Mouse (Mus musculus) gastrocnemius, postnatal 10 days (tissue): ENCODE results near the gene Eppin. TPM values are rescaled to one million over a fixed set of nuclear protein-coding genes. Genes with fewer than 3 reads are reported as not detected.

Source experiments
- DNase-seq: peaks from one replicate; pipeline ENCODE4 v3.0.0; 2021; ENCODE audit warnings: mixed read lengths
- total RNA-seq, 2 experiments: library from RNA; stranded (reverse); gene quantifications; 2 replicates each; pipeline ENCODE4 v1.2.3; 2021

The Eppin gene
- total RNA-seq, 2 experiments from 2014 or later: not detected

- DNase-seq: no peak
These were observed 33.3 kb downstream of the Eppin start for GRCm38 (mm10) chr2:164560106-164560505.

GRCm38 (mm10) chr2:164558991-164559645, 34.3 kb downstream of the Eppin start:
- no peak for DNase-seq

GRCm38 (mm10) chr2:164558426-164558825, 35.0 kb downstream of the Eppin start:
- DNase-seq: no peak

- no peak for DNase-seq
These were observed 41.9 kb downstream of the Eppin start for GRCm38 (mm10) chr2:164551502-164551901.

GRCm38 (mm10) chr2:164550895-164551269, 42.5 kb downstream of the Eppin start:
- no peak for DNase-seq

GRCm38 (mm10) chr2:164549963-164550894, 43.2 kb downstream of the Eppin start:
- no peak for DNase-seq

GRCm38 (mm10) chr2:164549338-164549737, 44.1 kb downstream of the Eppin start:
- no peak for DNase-seq

- no peak for DNase-seq
These were observed 48.8 kb downstream of the Eppin start for GRCm38 (mm10) chr2:164544454-164545097.

GRCm38 (mm10) chr2:164543745-164544144, 49.6 kb downstream of the Eppin start:
- no peak for DNase-seq

- no peak for DNase-seq
These were observed 50.8 kb downstream of the Eppin start for GRCm38 (mm10) chr2:164542598-164542997.

GRCm38 (mm10) chr2:164542132-164542531, 51.3 kb downstream of the Eppin start:
- no peak for DNase-seq

GRCm38 (mm10) chr2:164540652-164541427, 52.6 kb downstream of the Eppin start:
- DNase-seq: peak; percentile 25

Other genes with a start within 250 kb of the Eppin start
- 1 to 10 TPM in 1 of 2 experiments, not detected in 1; 1.4 TPM for gene Slpi, start 204.5 kb downstream of the Eppin start, total RNA-seq
- gene Rbpjl, start 190.5 kb downstream of the Eppin start, total RNA-seq: under 1 TPM; 0.05 to 0.07 TPM
- gene Matn4, start 188.4 kb downstream of the Eppin start, total RNA-seq: 1 to 10 TPM; 5.8 to 7.8 TPM
- gene Sdc4, start 149.7 kb downstream of the Eppin start, total RNA-seq: 10 to 100 TPM; 52.5 TPM
- 10 to 100 TPM; 16.8 to 18.4 TPM for gene Sys1, start 136.6 kb downstream of the Eppin start, total RNA-seq
- 1 to 10 TPM in 1 of 2 experiments, not detected in 1; 3.3 TPM for gene Gm20458, start 132.6 kb downstream of the Eppin start, total RNA-seq
- not detected for gene Trp53tg5, start 119.9 kb downstream of the Eppin start, total RNA-seq
- gene Dbndd2, start 107.5 kb downstream of the Eppin start, total RNA-seq: 10 to 100 TPM; 13.0 to 17.7 TPM
- gene Pigt, start 96.1 kb downstream of the Eppin start, total RNA-seq: 10 to 100 TPM; 44.3 to 51.3 TPM
- not detected for gene Wfdc2, start 31.2 kb downstream of the Eppin start, total RNA-seq
- gene Spint3, start 20.1 kb downstream of the Eppin start, total RNA-seq: not detected
- not detected for gene Wfdc6a, start 8.1 kb downstream of the Eppin start, total RNA-seq
- gene Wfdc6b, start 19.9 kb upstream of the Eppin start, total RNA-seq: not detected
- not detected for gene Wfdc8, start 20.0 kb upstream of the Eppin start, total RNA-seq
- not detected for gene Wfdc16, start 45.2 kb upstream of the Eppin start, total RNA-seq
- gene Wfdc10, start 62.5 kb upstream of the Eppin start, total RNA-seq: not detected
- gene Wfdc9, start 63.0 kb upstream of the Eppin start, total RNA-seq: not detected
- not detected for gene Wfdc11, start 80.5 kb upstream of the Eppin start, total RNA-seq
- gene Wfdc13, start 91.5 kb upstream of the Eppin start, total RNA-seq: not detected
- not detected for gene Spint4, start 104.9 kb upstream of the Eppin start, total RNA-seq
- gene Spint5, start 121.7 kb upstream of the Eppin start, total RNA-seq: not detected
- gene Wfdc3, start 152.3 kb upstream of the Eppin start, total RNA-seq: not detected
- 10 to 100 TPM; 27.4 to 31.9 TPM for gene Dnttip1, start 152.4 kb upstream of the Eppin start, total RNA-seq
- gene Ube2c, start 176.3 kb upstream of the Eppin start, total RNA-seq: 10 to 100 TPM; 14.2 to 16.9 TPM
- over 10,000 TPM; 13,775 to 14,965 TPM for gene Tnnc2, start 186.4 kb upstream of the Eppin start, total RNA-seq
- 10 to 100 TPM; 18.1 to 20.5 TPM for gene Snx21, start 192.2 kb upstream of the Eppin start, total RNA-seq
- gene Acot8, start 211.3 kb upstream of the Eppin start, total RNA-seq: 10 to 100 TPM in 1 of 2 experiments, 1 to 10 TPM in 1; 9.7 to 10.4 TPM
- 1 to 10 TPM; 1.2 to 1.4 TPM for gene Zswim3, start 211.5 kb upstream of the Eppin start, total RNA-seq
- 1 to 10 TPM; 3.5 to 4.5 TPM for gene Zswim1, start 229.1 kb upstream of the Eppin start, total RNA-seq
- under 1 TPM; 0.68 TPM for gene Spata25, start 234.9 kb upstream of the Eppin start, total RNA-seq
- 10 to 100 TPM; 53.3 to 75.2 TPM for gene Ctsa, start 239.3 kb upstream of the Eppin start, total RNA-seq
- 10 to 100 TPM; 39.2 to 45.2 TPM for gene Neurl2, start 239.9 kb upstream of the Eppin start, total RNA-seq